Mouse (Mus musculus) olfactory bulb, adult 2 months (tissue): ENCODE results near the gene Atp6v0b. TPM values are rescaled to one million over a fixed set of nuclear protein-coding genes. Genes with fewer than 3 reads are reported as not detected.

ENCODE experiments used
- H3K27ac ChIP-seq: fragments of 200-500 bp; 2 replicates; pipeline ENCODE4 v1.5.1; 2012; ENCODE audit warnings: low read depth, low read length; ENCODE audit not compliant: insufficient read depth
- H3K4me1 ChIP-seq: fragments of 200-500 bp; 2 replicates; pipeline ENCODE4 v1.6.1; 2012; ENCODE audit warnings: low read length; ENCODE audit not compliant: control insufficient read depth, insufficient read depth
- H3K4me3 ChIP-seq: fragments of 200-500 bp; 2 replicates; pipeline ENCODE4 v1.5.1; 2012; ENCODE audit warnings: mild to moderate bottlenecking, low read depth, low read length, moderate library complexity; ENCODE audit not compliant: insufficient read depth
- CTCF ChIP-seq: fragments of 200-500 bp; IDR thresholded peaks from 2 replicates; pipeline ENCODE4 v1.5.1; 2012; ENCODE audit warnings: low read depth, mild to moderate bottlenecking, low read length, moderate library complexity; ENCODE audit not compliant: insufficient read depth
- POLR2A ChIP-seq: fragments of 200-500 bp; IDR thresholded peaks from 2 replicates; pipeline ENCODE4 v1.6.1; 2012; ENCODE audit warnings: mild to moderate bottlenecking, low read depth, low read length, moderate library complexity; ENCODE audit not compliant: insufficient read depth
- WGBS: fragments of 180-500 bp; shearing (Covaris S2); methylation state at CpG from one replicate; pipeline ENCODE4 v1.1.7; 2018; 5-methylcytosine and 5-hydroxymethylcytosine counted together
- polyA plus RNA-seq: library from polyadenylated mRNA; stranded (reverse); fragments of >200 nt; gene quantifications from 2 replicates; pipeline ENCODE4 v1.2.4, GENCODE M21; 2012; ENCODE audit warnings: low replicate concordance; ENCODE audit not compliant: missing spikeins, insufficient read depth, insufficient read length

The Atp6v0b gene
- polyA plus RNA-seq, 1 experiment, result not detected

- Histone ChIP-seq H3K27ac (no peak overlapping the region), H3K4me1 (peaks cover 5% of the 10 kb centered on the region; the same call in 1 of the 2 replicates), H3K4me3 (no peak overlapping the region)
- 81% methylated on average over 1 of the region's 1 CpGs for WGBS
- TF ChIP-seq CTCF (no peak), POLR2A (no peak)
Observed at GRCm38 (mm10) chr4:117870437-117870836, 16.7 kb downstream of the Atp6v0b start.

GRCm38 (mm10) chr4:117869317-117869716 is 17.8 kb downstream of the Atp6v0b start:
- Histone ChIP-seq H3K27ac (no peak overlapping the region), H3K4me1 (peaks cover 5% of the 10 kb centered on the region; the same call in 1 of the 2 replicates), H3K4me3 (no peak overlapping the region)
- 77% methylated on average over 9 of the region's 9 CpGs for WGBS
- TF ChIP-seq CTCF (no peak), POLR2A (no peak)

GRCm38 (mm10) chr4:117867823-117868222 is 19.3 kb downstream of the Atp6v0b start:
- Histone ChIP-seq H3K4me1 (peaks cover 6% of the 10 kb centered on the region; the same call in 1 of the 2 replicates), H3K4me3 (no peak overlapping the region), H3K27ac (no peak overlapping the region)
- TF ChIP-seq POLR2A (no peak), CTCF (peak; percentile 73)
- WGBS, result 24% methylated on average over 24 of the region's 24 CpGs

GRCm38 (mm10) chr4:117867000-117867399 is 20.1 kb downstream of the Atp6v0b start:
- WGBS, result 82% methylated on average over 6 of the region's 6 CpGs
- no peak overlapping the region for H3K27ac ChIP-seq
- no peak overlapping the region for H3K4me3 ChIP-seq
- TF ChIP-seq CTCF, result no peak
- no peak for TF ChIP-seq POLR2A
- H3K4me1 ChIP-seq, result peaks cover 8% of the 10 kb centered on the region

GRCm38 (mm10) chr4:117866083-117866482 is 21.1 kb downstream of the Atp6v0b start:
- Histone ChIP-seq H3K4me3 (no peak overlapping the region), H3K4me1 (peaks cover 8% of the 10 kb centered on the region), H3K27ac (no peak overlapping the region)
- no peak for TF ChIP-seq POLR2A
- TF ChIP-seq CTCF, result no peak
- WGBS, result 57% methylated on average over 9 of the region's 9 CpGs

- H3K4me3 ChIP-seq, result no peak overlapping the region
- H3K4me1 ChIP-seq, result peaks cover 8% of the 10 kb centered on the region
- no peak for TF ChIP-seq CTCF
- no peak for TF ChIP-seq POLR2A
- H3K27ac ChIP-seq, result no peak overlapping the region
- WGBS, result 55% methylated on average over 4 of the region's 4 CpGs
Observed at GRCm38 (mm10) chr4:117862823-117863222, 24.3 kb downstream of the Atp6v0b start.

- TF ChIP-seq POLR2A (no peak), CTCF (no peak)
- Histone ChIP-seq H3K4me3 (no peak overlapping the region), H3K27ac (no peak overlapping the region), H3K4me1 (peaks cover 6% of the 10 kb centered on the region)
- WGBS, result 49% methylated on average over 9 of the region's 9 CpGs
Observed at GRCm38 (mm10) chr4:117860570-117860969, 26.6 kb downstream of the Atp6v0b start.

GRCm38 (mm10) chr4:117858794-117859193 is 28.3 kb downstream of the Atp6v0b start:
- TF ChIP-seq POLR2A (no peak), CTCF (peak; percentile 52; the same call in 1 of the 2 replicates)
- H3K4me1 ChIP-seq, result peaks cover 6% of the 10 kb centered on the region
- no peak overlapping the region for H3K4me3 ChIP-seq
- WGBS, result 72% methylated on average over 3 of the region's 3 CpGs
- no peak overlapping the region for H3K27ac ChIP-seq

- TF ChIP-seq CTCF (no peak), POLR2A (no peak)
- Histone ChIP-seq H3K4me1 (peaks cover 2% of the 10 kb centered on the region), H3K27ac (no peak overlapping the region; the same call in 1 of the 2 replicates), H3K4me3 (no peak overlapping the region)
- WGBS, result 63% methylated on average over 9 of the region's 9 CpGs
Observed at GRCm38 (mm10) chr4:117855146-117855545, 32.0 kb downstream of the Atp6v0b start.
